Mouse (Mus musculus): ENCODE measurements around the gene Hcn2. TPM values are rescaled to one million over a fixed set of nuclear protein-coding genes. Genes with fewer than 3 reads are reported as not detected.

Hcn2 gene
- total and polyA plus RNA-seq, 3 experiments = 0.21 to 2.2 (median 0.44) TPM

DNA sequence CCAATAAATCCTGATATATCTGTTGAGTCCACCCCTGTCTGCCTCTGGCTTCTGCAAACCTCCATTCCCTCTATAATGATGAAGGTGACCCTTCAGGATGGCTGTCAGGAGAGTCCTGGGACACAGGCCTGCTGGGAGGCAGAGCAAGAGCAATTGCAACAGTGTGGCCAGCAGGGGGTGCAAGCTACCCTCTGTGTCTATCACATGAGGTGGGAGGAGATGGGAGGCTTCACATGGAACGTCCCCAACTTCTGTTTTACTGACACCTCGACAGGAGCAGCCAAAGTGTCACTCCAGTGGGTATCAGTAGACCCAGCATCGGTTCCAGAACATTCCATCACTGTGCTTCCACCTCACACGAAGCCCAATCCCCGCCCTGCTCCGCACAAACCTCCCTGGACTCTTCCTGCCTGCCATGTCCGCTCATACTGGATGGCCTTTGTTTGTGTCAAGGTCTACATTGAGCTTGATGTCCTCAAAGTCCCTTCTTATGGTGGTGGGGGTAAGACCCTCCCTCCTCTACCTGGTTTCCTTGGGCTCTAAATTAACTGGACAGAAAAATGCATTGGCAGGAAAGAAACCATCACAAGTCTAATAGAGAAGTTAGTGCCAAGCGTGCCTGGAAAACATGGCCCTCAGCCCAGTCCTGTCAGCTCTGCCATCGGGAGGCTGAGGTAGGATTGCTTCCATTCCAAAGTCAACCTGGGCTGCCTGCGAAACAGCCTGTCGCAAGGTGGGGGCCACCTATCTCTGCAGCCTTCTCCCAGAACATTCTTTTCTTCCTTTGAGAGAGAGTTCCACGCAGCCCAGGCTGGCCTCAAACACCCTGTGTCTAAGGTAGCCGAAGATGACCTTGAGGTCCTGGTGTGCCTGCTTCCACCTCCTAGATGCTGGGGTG is 21.0 kb upstream of the Hcn2 start:
- Histone ChIP-seq H3K27me3 (replicated peaks) (no peaks in the 10 kb centered on the region), H3K4me2 (ENCODE audit: insufficient read depth, low read depth, poor library complexity, severe bottlenecking) (no peak overlapping the region), H3K4me1 (ENCODE audit: control insufficient read depth in 1 of 2, insufficient read depth in 2 of 2) (peaks cover 0 to 3% of the 10 kb centered on the region in 2 experiments; a peak in 1 of 4 replicates), H3K9ac (ENCODE audit: insufficient read depth, low read depth) (no peak overlapping the region), H3K27ac (ENCODE audit: insufficient read depth, low read depth) (no peak overlapping the region), H3K79me2 (replicated peaks; ENCODE audit: control insufficient read depth, extremely low read depth, insufficient read depth, poor library complexity, severe bottlenecking) (no peaks in the 10 kb centered on the region), H3K36me3 (replicated peaks in 1 of 2; ENCODE audit: control insufficient read depth in 1 of 2, insufficient read depth in 1 of 2, low read length in 1 of 2) (peaks cover 0 to 9% of the 10 kb centered on the region in 2 experiments), H3K4me3 (replicated peaks in 1 of 3; ENCODE audit: low read depth in 2 of 3, low read length in 2 of 3, poor library complexity in 1 of 3) (no peak overlapping the region), H3K9me3 (replicated peaks; ENCODE audit: low read length) (peaks cover 6% of the 10 kb centered on the region)
- TF ChIP-seq ELF1 (IDR thresholded peaks at IDR 0.05; ENCODE audit: low read depth, low read length) (no peak), TBP (conservative IDR thresholded peaks at IDR 0.05; ENCODE audit: low read depth, low read length) (no peak), RAD21 (IDR thresholded peaks at IDR 0.05; ENCODE audit: low read depth, low read length) (peak; percentile 87), MAFK (IDR thresholded peaks at IDR 0.05; ENCODE audit: insufficient replicate concordance, low read length) (no peak), ZC3H11A (IDR thresholded peaks at IDR 0.05; ENCODE audit: low read depth, low read length) (no peak), EP300 (IDR thresholded peaks at IDR 0.05; ENCODE audit: low read length) (no peak), SMC3 (IDR thresholded peaks at IDR 0.05; ENCODE audit: low read depth, low read length) (peak; percentile 84), NELFE (IDR thresholded peaks at IDR 0.05; ENCODE audit: low read depth, low read length) (no peak), MYC (IDR thresholded peaks at IDR 0.05; ENCODE audit: low read depth, low read length) (peak; percentile 55; the same call in 1 of the 2 replicates), HCFC1 (IDR thresholded peaks at IDR 0.05; ENCODE audit: low read depth, low read length) (no peak), USF2 (conservative IDR thresholded peaks at IDR 0.05; ENCODE audit: low read depth, low read length) (no peak), USF1 (IDR thresholded peaks at IDR 0.05; ENCODE audit: low read depth, low read length) (no peak), ZKSCAN1 (IDR thresholded peaks at IDR 0.05; ENCODE audit: borderline replicate concordance, low read depth, low read length) (no peak), PAX5 (IDR thresholded peaks at IDR 0.05; ENCODE audit: low read length) (no peak), MAZ (IDR thresholded peaks at IDR 0.05; ENCODE audit: low read depth, low read length) (0 out of 2 replicates have a peak, but pooled peaks have one; percentile 28), GABPA (IDR thresholded peaks at IDR 0.05; ENCODE audit: insufficient replicate concordance, low read depth, low read length) (no peak), MXI1 (IDR thresholded peaks at IDR 0.05; ENCODE audit: low read depth, low read length) (no peak), CHD1 (IDR thresholded peaks at IDR 0.05; ENCODE audit: low read depth, low read length) (no peak), MAX (IDR thresholded peaks at IDR 0.05; ENCODE audit: low read length) (peak; percentile 52; the same call in 1 of the 2 replicates), POLR2A (IDR thresholded peaks at IDR 0.05; ENCODE audit: low read depth, low read length) (no peak), JUND (conservative IDR thresholded peaks at IDR 0.05; ENCODE audit: low read depth, low read length) (no peak), NRF1 (IDR thresholded peaks at IDR 0.05; ENCODE audit: low read depth, low read length) (no peak), KAT2A (IDR thresholded peaks at IDR 0.05; ENCODE audit: insufficient replicate concordance, low read length) (no peak), ETS1 (conservative IDR thresholded peaks at IDR 0.05; ENCODE audit: low read depth, low read length) (no peak), E2F4 (IDR thresholded peaks at IDR 0.05; ENCODE audit: insufficient replicate concordance, low read depth, low read length) (no peak), CHD2 (IDR thresholded peaks at IDR 0.05; ENCODE audit: low read length) (no peak), TCF12 (IDR thresholded peaks at IDR 0.05; ENCODE audit: low read depth, low read length) (no peak), CTCF (conservative IDR thresholded peaks at IDR 0.05 in 1 of 2, IDR thresholded peaks at IDR 0.05 in 1 of 2; ENCODE audit: low read depth in 2 of 2, low read length in 2 of 2) (peak; percentile 82 to 94), RCOR1 (conservative IDR thresholded peaks at IDR 0.05; ENCODE audit: low read depth, low read length) (no peak), IRF4 (IDR thresholded peaks at IDR 0.05; ENCODE audit: low read depth, low read length) (0 out of 2 replicates have a peak, but pooled peaks have one; percentile 17), ZNF384 (IDR thresholded peaks at IDR 0.05; ENCODE audit: low read depth, low read length) (no peak), ZMIZ1 (IDR thresholded peaks at IDR 0.05; ENCODE audit: low read depth, low read length) (no peak), UBTF (IDR thresholded peaks at IDR 0.05; ENCODE audit: low read depth, low read length) (no peak), SIN3A (IDR thresholded peaks at IDR 0.05; ENCODE audit: low read length) (no peak)
- dilution Hi-C loops (cut with MboI; ENCODE audit: extremely low pct_ligation_motif_present, extremely low pct_unique_long_range_greater_than_20kb, low sequenced_read_pairs) = no loop called here
- in situ Hi-C loops (cut with MboI; ENCODE audit: low pct_ligation_motif_present, low pct_unique_long_range_greater_than_20kb, low sequenced_read_pairs) = no loop called here
- peak; percentile 77 for DNase-seq (ENCODE audit: extremely low read depth)

All from CH12.LX (cell line).